Mouse (Mus musculus): ENCODE data around the gene Pgap2. TPM values are rescaled to one million over a fixed set of nuclear protein-coding genes. Genes with fewer than 3 reads are reported as not detected.
"Not testable (repeated sequence)": the region's sequence is repeated elsewhere in the genome, so short reads cannot be mapped to it uniquely, and the experiment has no call there.

Pgap2 gene
- polyA plus RNA-seq, 1 experiment from 2014 or later = 83.3 TPM

GRCm38 (mm10) chr7:102255954-102256353 lies 45.9 kb downstream of the Pgap2 start, which contains the start of gene Rhog:
Gene Rhog, minus strand, starts transcription at chr7:102256054.
- 80% methylated on average over 3 of the region's 3 CpGs for WGBS
- H3K9me3 ChIP-seq = no peaks in the 10 kb centered on the region
- H3K27ac ChIP-seq = no peak within 1 kb of the TSS
- H3K4me3 ChIP-seq = no peak within 1 kb of the TSS
- no peak within 1 kb of the TSS for H3K4me2 ChIP-seq (replicated peaks)
- H3K9ac ChIP-seq = no peak within 1 kb of the TSS
- no peaks in the 10 kb centered on the region for H3K36me3 ChIP-seq
- no peaks in the 10 kb centered on the region for H3K4me1 ChIP-seq
- no peaks in the 10 kb centered on the region for H3K27me3 ChIP-seq
- ATAC-seq (ENCODE audit: insufficient number of reproducible peaks, insufficient read depth, low FRiP score, low TSS enrichment) = no peak

GRCm38 (mm10) chr7:102256636-102257035 lies 46.6 kb downstream of the Pgap2 start:
- Histone ChIP-seq H3K4me1 (no peaks in the 10 kb centered on the region), H3K27ac (no peak overlapping the region), H3K4me3 (no peak overlapping the region), H3K27me3 (no peaks in the 10 kb centered on the region), H3K36me3 (no peaks in the 10 kb centered on the region), H3K9me3 (no peaks in the 10 kb centered on the region), H3K4me2 (replicated peaks) (no peak overlapping the region), H3K9ac (no peak overlapping the region)
- ATAC-seq (ENCODE audit: insufficient number of reproducible peaks, insufficient read depth, low FRiP score, low TSS enrichment) = no peak
- WGBS = 80% methylated on average over 3 of the region's 3 CpGs

- no peak overlapping the region for H3K4me3 ChIP-seq
These were observed 48.2 kb downstream of the Pgap2 start for GRCm38 (mm10) chr7:102258189-102258588.

GRCm38 (mm10) chr7:102258753-102259152 lies 48.7 kb downstream of the Pgap2 start:
- WGBS = 75% methylated on average over 3 of the region's 3 CpGs
- H3K36me3 ChIP-seq = no peaks in the 10 kb centered on the region
- H3K4me2 ChIP-seq (replicated peaks) = no peak overlapping the region
- no peaks in the 10 kb centered on the region for H3K27me3 ChIP-seq
- no peaks in the 10 kb centered on the region for H3K9me3 ChIP-seq
- no peak overlapping the region for H3K27ac ChIP-seq
- no peak overlapping the region for H3K4me3 ChIP-seq
- H3K9ac ChIP-seq = no peak overlapping the region
- no peaks in the 10 kb centered on the region for H3K4me1 ChIP-seq
- ATAC-seq (ENCODE audit: insufficient number of reproducible peaks, insufficient read depth, low FRiP score, low TSS enrichment) = no peak

More at GRCm38 (mm10) chr7:102258189-102258588, 48.2 kb downstream of the Pgap2 start:
- no peaks in the 10 kb centered on the region for H3K36me3 ChIP-seq
- H3K4me1 ChIP-seq = no peaks in the 10 kb centered on the region
- H3K27me3 ChIP-seq = no peaks in the 10 kb centered on the region
- H3K4me2 ChIP-seq (replicated peaks) = no peak overlapping the region
- no peak for ATAC-seq (ENCODE audit: insufficient number of reproducible peaks, insufficient read depth, low FRiP score, low TSS enrichment)
- H3K27ac ChIP-seq = no peak overlapping the region
- H3K9ac ChIP-seq = no peak overlapping the region
- WGBS = 17% methylated on average over 4 of the region's 4 CpGs
- no peaks in the 10 kb centered on the region for H3K9me3 ChIP-seq

- no peaks in the 10 kb centered on the region for H3K9me3 ChIP-seq
- H3K9ac ChIP-seq = no peak overlapping the region
- no peaks in the 10 kb centered on the region for H3K36me3 ChIP-seq
- H3K4me1 ChIP-seq = no peaks in the 10 kb centered on the region
- ATAC-seq (ENCODE audit: insufficient number of reproducible peaks, insufficient read depth, low FRiP score, low TSS enrichment) = no peak
- H3K27ac ChIP-seq = no peak overlapping the region
- H3K4me2 ChIP-seq (replicated peaks) = no peak overlapping the region
- no peak overlapping the region for H3K4me3 ChIP-seq
- WGBS = 81% methylated on average over 10 of the region's 10 CpGs
- no peaks in the 10 kb centered on the region for H3K27me3 ChIP-seq
These were observed 49.9 kb downstream of the Pgap2 start for GRCm38 (mm10) chr7:102259716-102260479.

- H3K9ac ChIP-seq = no peak overlapping the region
- 89% methylated on average over 1 of the region's 1 CpGs for WGBS
- H3K36me3 ChIP-seq = no peaks in the 10 kb centered on the region
- H3K27ac ChIP-seq = no peak overlapping the region
- ATAC-seq (ENCODE audit: insufficient number of reproducible peaks, insufficient read depth, low FRiP score, low TSS enrichment) = no peak
- no peak overlapping the region for H3K4me3 ChIP-seq
- no peaks in the 10 kb centered on the region for H3K27me3 ChIP-seq
- no peaks in the 10 kb centered on the region for H3K4me1 ChIP-seq
- H3K4me2 ChIP-seq (replicated peaks) = no peak overlapping the region
- no peaks in the 10 kb centered on the region for H3K9me3 ChIP-seq
These were observed 50.5 kb downstream of the Pgap2 start for GRCm38 (mm10) chr7:102260518-102260917.

- H3K4me1 ChIP-seq = no peaks in the 10 kb centered on the region
- H3K27ac ChIP-seq = no peak overlapping the region
- H3K9ac ChIP-seq = no peak overlapping the region
- no peaks in the 10 kb centered on the region for H3K36me3 ChIP-seq
- WGBS = 84% methylated on average over 2 of the region's 2 CpGs
- H3K9me3 ChIP-seq = no peaks in the 10 kb centered on the region
- H3K27me3 ChIP-seq = no peaks in the 10 kb centered on the region
- H3K4me2 ChIP-seq (replicated peaks) = no peak overlapping the region
- H3K4me3 ChIP-seq = no peak overlapping the region
- ATAC-seq (ENCODE audit: insufficient number of reproducible peaks, insufficient read depth, low FRiP score, low TSS enrichment) = no peak
These were observed 53.0 kb downstream of the Pgap2 start for GRCm38 (mm10) chr7:102263020-102263419.

GRCm38 (mm10) chr7:102266021-102266400 lies 56.0 kb downstream of the Pgap2 start:
- H3K36me3 ChIP-seq; H3K27ac ChIP-seq; ATAC-seq (ENCODE audit: insufficient number of reproducible peaks, insufficient read depth, low FRiP score, low TSS enrichment); H3K9me3 ChIP-seq; H3K9ac ChIP-seq; H3K4me3 ChIP-seq; H3K27me3 ChIP-seq; H3K4me1 ChIP-seq; H3K4me2 ChIP-seq (replicated peaks): not testable (repeated sequence)
- 93% methylated on average over 10 of the region's 10 CpGs for WGBS

GRCm38 (mm10) chr7:102266401-102267042 lies 56.5 kb downstream of the Pgap2 start:
- H3K27me3 ChIP-seq = 0 out of 2 replicates have a peak, but pooled peaks cover 4% of the 10 kb centered on the region
- no peak overlapping the region for H3K9ac ChIP-seq
- WGBS = 48% methylated on average over 14 of the region's 14 CpGs
- peak; percentile 31 for ATAC-seq (ENCODE audit: insufficient number of reproducible peaks, insufficient read depth, low FRiP score, low TSS enrichment)
- 0 out of 2 replicates have a peak, but pooled peaks cover 7% of the 10 kb centered on the region for H3K4me1 ChIP-seq
- H3K36me3 ChIP-seq = no peaks in the 10 kb centered on the region
- H3K27ac ChIP-seq = no peak overlapping the region
- H3K4me2 ChIP-seq (replicated peaks) = no peak overlapping the region
- no peaks in the 10 kb centered on the region for H3K9me3 ChIP-seq
- no peak overlapping the region for H3K4me3 ChIP-seq

GRCm38 (mm10) chr7:102267113-102267579 lies 57.1 kb downstream of the Pgap2 start:
- H3K9me3 ChIP-seq = no peaks in the 10 kb centered on the region
- H3K27ac ChIP-seq = peak overlapping the region; percentile 33
- WGBS = under 1% methylated on average over 34 of the region's 34 CpGs
- 0 out of 2 replicates have a peak, but pooled peaks cover 7% of the 10 kb centered on the region for H3K4me1 ChIP-seq
- H3K27me3 ChIP-seq = 0 out of 2 replicates have a peak, but pooled peaks cover 4% of the 10 kb centered on the region
- no peaks in the 10 kb centered on the region for H3K36me3 ChIP-seq
- ATAC-seq (ENCODE audit: insufficient number of reproducible peaks, insufficient read depth, low FRiP score, low TSS enrichment) = peak; percentile 86
- peak overlapping the region; percentile 90 for H3K4me2 ChIP-seq (replicated peaks)
- peak overlapping the region; percentile 73 for H3K4me3 ChIP-seq
- H3K9ac ChIP-seq = peak overlapping the region; percentile 58

GRCm38 (mm10) chr7:102267601-102268394 lies 57.8 kb downstream of the Pgap2 start, which contains the start of gene Stim1:
Gene Stim1, plus strand, starts transcription at chr7:102267806.
- H3K9me3 ChIP-seq = no peaks in the 10 kb centered on the region
- peak within 1 kb of the TSS; percentile 33 for H3K27ac ChIP-seq
- peak within 1 kb of the TSS; percentile 58 for H3K9ac ChIP-seq
- H3K4me1 ChIP-seq = 0 out of 2 replicates have a peak, but pooled peaks cover 7% of the 10 kb centered on the region
- H3K4me2 ChIP-seq (replicated peaks) = peak within 1 kb of the TSS; percentile 90
- under 1% methylated on average over 69 of the region's 73 CpGs for WGBS
- H3K4me3 ChIP-seq = peak within 1 kb of the TSS; percentile 73
- ATAC-seq (ENCODE audit: insufficient number of reproducible peaks, insufficient read depth, low FRiP score, low TSS enrichment) = peak; percentile 88
- no peaks in the 10 kb centered on the region for H3K36me3 ChIP-seq
- 0 out of 2 replicates have a peak, but pooled peaks cover 4% of the 10 kb centered on the region for H3K27me3 ChIP-seq

Measured in embryonic facial prominence, embryonic 12.5 days (tissue).